Mouse (Mus musculus) cerebellum, adult 11-12 months (tissue): Measurements from ENCODE around the gene Dennd4c.
"Not testable (repeated sequence)": the region's sequence is repeated elsewhere in the genome, so short reads cannot be mapped to it uniquely, and the experiment has no call there.

Experiments used
- DNase-seq: peaks from one replicate; pipeline ENCODE4 v3.0.0; 2022

Gene Dennd4c

GRCm38 (mm10) chr4:86810604-86811003 lies 62.2 kb downstream of the Dennd4c start:
- DNase-seq, result no peak

DNA sequence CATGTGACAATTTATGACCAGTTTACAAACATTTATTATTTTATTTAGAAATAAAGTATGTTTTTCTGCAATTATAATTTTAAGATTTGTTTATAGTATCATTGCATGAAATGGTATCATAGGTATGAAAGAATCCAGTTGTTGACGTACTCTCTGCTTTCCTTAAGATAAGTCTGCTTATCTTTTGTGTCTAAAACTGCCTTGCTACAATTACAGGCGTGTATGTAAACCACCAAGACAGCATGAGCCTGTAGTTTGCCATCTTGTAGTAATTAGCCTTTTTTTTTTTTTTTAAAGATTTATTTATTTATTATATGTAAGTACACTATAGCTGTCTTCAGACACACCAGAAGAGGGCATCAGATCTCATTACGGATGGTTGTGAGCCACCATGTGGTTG lies 66.5 kb downstream of the Dennd4c start:
- DNase-seq, result no peak

DNA sequence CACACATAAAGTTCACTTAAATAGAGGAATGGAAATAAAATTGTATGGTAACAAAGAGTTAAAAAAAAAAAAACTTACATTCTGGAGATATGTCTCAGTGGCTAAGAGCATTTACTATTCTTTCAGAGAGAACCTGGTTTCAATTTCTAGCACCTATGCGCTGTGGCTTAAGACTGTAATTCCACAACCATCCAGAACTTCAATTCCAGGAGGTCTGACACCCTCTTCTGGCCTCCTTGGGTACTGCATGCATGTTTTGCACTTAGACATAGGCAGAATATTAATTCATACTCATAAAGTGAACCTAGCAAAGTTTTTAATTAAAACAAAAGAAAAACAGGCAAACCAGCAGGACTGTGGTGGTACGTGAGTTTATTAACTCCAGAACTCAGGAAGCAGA lies 74.8 kb downstream of the Dennd4c start:
- DNase-seq, result peak; percentile 12

DNA sequence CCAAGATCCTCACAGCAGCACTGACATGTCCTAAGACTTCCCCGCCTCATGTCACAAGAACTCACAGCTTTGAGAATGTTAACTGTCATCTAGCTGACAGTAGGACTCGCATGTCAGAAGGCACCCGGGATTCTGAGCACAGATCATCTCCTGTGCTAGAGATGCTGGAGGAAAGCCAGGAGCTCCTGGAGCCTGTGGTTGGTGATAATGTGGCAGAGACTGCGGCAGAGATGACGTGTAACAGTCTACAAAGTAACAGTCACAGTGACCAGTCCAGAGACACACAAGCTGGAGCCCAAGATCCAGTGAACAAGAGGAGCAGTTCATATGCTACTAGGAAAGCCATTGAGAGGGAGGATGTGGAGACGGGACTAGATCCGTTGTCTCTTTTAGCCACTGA lies 76.8 kb downstream of the Dennd4c start:
- no peak for DNase-seq

GRCm38 (mm10) chr4:86831896-86832295 lies 83.5 kb downstream of the Dennd4c start:
- no peak for DNase-seq

DNA sequence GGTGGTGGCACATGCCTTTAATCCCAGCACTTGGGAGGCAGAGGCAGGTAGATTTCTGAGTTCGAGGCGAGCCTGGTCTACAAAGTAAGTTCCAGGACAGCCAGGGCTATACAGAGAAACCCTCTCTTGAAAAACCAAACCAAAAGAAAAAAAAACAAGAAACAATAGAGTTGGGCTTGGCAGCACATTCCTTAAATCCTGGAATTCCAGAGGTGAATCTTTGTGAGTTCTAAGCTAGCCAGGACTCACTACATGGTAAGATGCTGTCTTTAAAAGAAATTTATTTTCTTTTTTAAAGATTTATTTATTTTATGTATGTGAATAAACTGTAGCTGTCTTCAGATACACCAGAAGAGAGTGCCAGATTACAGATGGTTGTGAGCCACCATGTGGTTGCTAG lies 92.8 kb downstream of the Dennd4c start:
- not testable (repeated sequence) for DNase-seq

GRCm38 (mm10) chr4:86845384-86845783 lies 97.0 kb downstream of the Dennd4c start:
- peak; percentile 26 for DNase-seq

GRCm38 (mm10) chr4:86847246-86847645 lies 98.9 kb downstream of the Dennd4c start:
- no peak for DNase-seq

- DNase-seq, result no peak
These were observed 103.0 kb downstream of the Dennd4c start for GRCm38 (mm10) chr4:86851331-86851730.

- no peak for DNase-seq
These were observed 103.7 kb downstream of the Dennd4c start for GRCm38 (mm10) chr4:86852018-86852417.

GRCm38 (mm10) chr4:86852813-86853590 lies 104.6 kb downstream of the Dennd4c start:
- no peak for DNase-seq

- no peak for DNase-seq
These were observed 108.2 kb downstream of the Dennd4c start for GRCm38 (mm10) chr4:86856304-86857112.

DNA sequence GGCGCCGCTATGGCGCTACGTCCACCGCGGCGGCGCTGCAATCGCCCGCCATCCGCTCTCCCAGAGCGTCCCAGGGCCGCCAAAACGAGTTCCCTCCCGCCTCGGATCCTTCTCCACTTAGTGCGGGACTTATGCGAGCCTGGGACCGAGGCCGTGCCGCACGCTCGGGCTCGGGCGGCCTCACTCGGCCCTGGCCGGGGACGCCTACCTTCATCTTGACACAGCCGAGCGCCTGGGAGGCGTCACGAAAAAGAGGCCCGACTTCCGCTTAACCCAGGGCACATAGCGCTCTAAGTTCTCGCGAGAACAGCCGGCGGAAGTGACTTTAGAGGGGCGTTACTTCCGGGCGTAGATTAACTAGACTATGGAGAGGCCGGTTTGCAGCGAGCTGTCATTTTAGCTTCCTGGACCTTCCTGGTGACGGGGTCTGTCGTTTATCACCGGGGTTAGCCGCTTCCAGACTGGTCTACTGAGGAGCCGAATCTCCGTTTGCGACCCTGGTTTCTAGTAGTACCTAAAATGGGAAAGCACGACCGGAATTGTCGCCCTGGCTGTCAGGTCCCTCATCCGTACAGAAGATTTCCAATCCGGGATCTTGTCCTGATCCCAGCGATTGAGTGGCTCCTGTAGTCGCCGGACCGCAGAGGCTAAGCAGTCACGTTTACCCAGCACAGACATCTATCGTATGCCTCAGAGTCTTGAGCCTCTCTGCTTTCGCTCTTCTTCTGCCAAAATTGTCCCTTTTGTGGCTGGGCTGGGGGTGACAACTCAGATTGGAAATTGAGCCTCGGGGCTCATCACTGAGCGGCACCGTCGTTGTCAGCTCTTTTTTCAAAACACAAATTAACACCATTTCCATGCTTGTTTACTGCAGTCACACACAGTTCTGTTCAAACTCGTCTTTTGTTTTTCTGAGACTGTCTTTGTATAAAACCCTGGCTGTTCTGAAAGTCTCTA lies 109.0 kb downstream of the Dennd4c start, which contains the start of gene Rps6:
Rps6 (minus strand) TSS at position 300 of the 957 bp plus-strand sequence.
- DNase-seq, result peak; percentile 96

DNA sequence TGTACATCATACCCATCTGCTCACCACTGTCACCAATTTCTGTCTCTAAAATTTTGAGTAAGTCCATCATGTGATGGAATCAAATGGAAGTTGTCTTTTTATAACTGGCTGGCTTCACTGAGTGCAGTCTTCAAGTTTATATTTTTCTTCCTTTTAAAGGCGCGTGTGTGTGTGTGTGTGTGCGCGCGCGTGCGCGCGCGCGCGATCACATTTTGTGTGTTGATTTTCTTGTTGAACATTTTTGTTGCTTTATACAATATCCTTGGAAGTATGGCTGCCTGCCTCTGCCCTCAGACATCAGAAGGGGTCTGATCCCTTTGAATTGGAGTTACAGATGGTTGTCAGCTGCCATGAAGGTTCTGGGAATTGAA lies 109.7 kb downstream of the Dennd4c start:
- no peak for DNase-seq

GRCm38 (mm10) chr4:86864087-86864486 lies 115.7 kb downstream of the Dennd4c start:
- no peak for DNase-seq

- DNase-seq, result no peak
These were observed 123.6 kb downstream of the Dennd4c start for GRCm38 (mm10) chr4:86871988-86872387.

DNA sequence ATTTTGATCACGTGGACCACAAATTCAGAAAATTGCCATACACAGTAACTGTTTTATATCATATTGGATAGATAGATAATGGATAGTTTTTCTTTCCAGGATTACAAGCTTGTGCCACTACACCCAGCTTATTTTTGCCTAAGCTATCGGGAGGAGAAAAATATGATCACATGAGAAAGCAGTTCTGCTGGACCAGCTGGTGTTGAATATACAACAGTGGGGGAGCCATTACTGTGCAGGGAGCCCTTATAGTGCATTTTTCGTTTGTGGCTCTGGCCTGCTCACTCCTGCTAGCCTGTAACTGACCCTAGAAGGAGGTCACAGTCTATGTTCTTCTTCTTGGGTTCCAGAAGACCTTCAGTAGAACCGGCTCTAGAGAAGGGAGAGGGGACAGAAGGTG lies 124.7 kb downstream of the Dennd4c start:
- no peak for DNase-seq

DNA sequence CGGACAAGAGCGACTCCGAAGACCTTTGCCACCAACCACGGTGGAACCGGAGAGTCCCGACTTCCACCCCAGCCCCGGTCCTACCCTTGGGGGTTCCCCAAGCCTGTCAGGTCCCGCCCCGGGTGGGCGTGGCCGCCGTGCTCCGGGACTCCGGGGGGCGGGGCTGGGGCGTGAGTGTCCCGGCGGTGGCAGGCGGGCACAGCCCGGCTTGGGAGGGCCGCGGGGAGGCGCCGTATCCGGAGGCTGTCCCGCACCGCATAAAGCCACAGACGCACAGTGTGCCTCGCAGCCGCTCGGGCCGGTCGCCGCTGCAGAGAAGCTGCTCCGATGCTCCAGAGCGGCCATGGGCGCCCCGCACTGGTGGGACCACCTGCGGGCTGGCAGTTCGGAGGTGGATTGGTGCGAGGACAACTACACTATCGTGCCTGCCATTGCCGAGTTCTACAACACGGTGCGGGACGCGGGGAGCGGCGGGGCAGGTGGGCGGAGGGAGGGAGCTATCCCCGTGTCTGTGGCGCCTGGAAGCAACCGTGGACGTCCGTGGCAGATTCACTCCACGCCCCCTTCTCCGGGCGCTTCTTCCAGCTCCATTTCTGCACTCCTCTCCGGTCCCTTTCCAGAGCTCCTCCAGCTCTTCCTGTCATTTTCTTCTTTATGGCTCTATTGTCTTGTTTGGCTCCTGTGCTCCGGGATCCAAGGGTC lies 125.9 kb downstream of the Dennd4c start, which contains the start of gene Acer2:
Acer2 (plus strand) TSS at position 251 of the 702 bp plus-strand sequence.
- peak; percentile 75 for DNase-seq

GRCm38 (mm10) chr4:86879477-86879876 lies 131.1 kb downstream of the Dennd4c start:
- no peak for DNase-seq

DNA sequence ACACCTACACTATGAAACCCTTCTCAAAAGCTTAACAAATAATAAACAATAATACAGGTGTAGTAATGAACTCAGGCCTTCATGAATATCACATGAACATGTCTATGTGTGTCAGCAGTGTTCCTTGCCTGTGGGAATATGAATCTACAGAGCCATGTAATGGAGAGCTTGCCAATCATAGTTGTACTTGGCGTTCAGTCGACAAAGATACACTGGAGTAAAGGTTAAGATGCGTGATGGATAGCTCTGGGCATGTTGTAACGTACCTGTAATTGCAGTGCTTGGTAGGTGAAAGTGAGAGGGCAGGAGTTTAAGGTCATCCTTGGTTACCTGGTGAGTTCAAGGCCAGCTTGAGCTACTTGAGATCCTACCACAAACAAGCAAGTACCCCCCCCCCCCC lies 132.8 kb downstream of the Dennd4c start:
- no peak for DNase-seq

- DNase-seq, result no peak
These were observed 134.1 kb downstream of the Dennd4c start for GRCm38 (mm10) chr4:86882413-86882812.

GRCm38 (mm10) chr4:86884945-86885344 lies 136.6 kb downstream of the Dennd4c start:
- no peak for DNase-seq
